Mouse (Mus musculus) kidney, embryonic 15.5 days (tissue): Measurements from ENCODE around the gene Ndufab1. TPM values are rescaled to one million over a fixed set of nuclear protein-coding genes. Genes with fewer than 3 reads are reported as not detected.

Source experiments
- ATAC-seq: fragments of 200-750 bp; cut with Nextera tagmentation; replicated peaks from 2 replicates; pipeline ENCODE4 v1.8.0; 2017; ENCODE audit warnings: moderate TSS enrichment; ENCODE audit not compliant: low FRiP score
- H3K27ac ChIP-seq: fragments of 300-500 bp; sonication (generic); 2 replicates; pipeline ENCODE4 v1.5.1; 2015; ENCODE audit warnings: mild to moderate bottlenecking, inconsistent platforms
- H3K27me3 ChIP-seq: fragments of 300-500 bp; sonication (generic); 2 replicates; pipeline ENCODE4 v1.6.1; 2015; ENCODE audit warnings: inconsistent platforms
- H3K36me3 ChIP-seq: fragments of 300-500 bp; sonication (generic); 2 replicates; pipeline ENCODE4 v1.6.1; 2015; ENCODE audit warnings: inconsistent platforms
- H3K4me1 ChIP-seq: fragments of 300-500 bp; sonication (generic); 2 replicates; pipeline ENCODE4 v1.6.1; 2015; ENCODE audit warnings: inconsistent platforms
- H3K4me2 ChIP-seq: fragments of 300-500 bp; sonication (generic); 2 replicates; pipeline ENCODE4 v1.6.1; 2015; ENCODE audit warnings: moderate library complexity, mild to moderate bottlenecking, inconsistent platforms
- H3K4me3 ChIP-seq: fragments of 300-500 bp; sonication (generic); replicated peaks from 2 replicates; pipeline ENCODE4 v1.5.1; 2015; ENCODE audit warnings: mild to moderate bottlenecking, inconsistent platforms
- H3K9ac ChIP-seq: fragments of 300-500 bp; sonication (generic); 2 replicates; pipeline ENCODE4 v1.6.1; 2015; ENCODE audit warnings: mild to moderate bottlenecking, inconsistent platforms
- H3K9me3 ChIP-seq: fragments of 300-500 bp; sonication (generic); replicated peaks from 2 replicates; pipeline ENCODE4 v1.6.1; 2016; ENCODE audit warnings: inconsistent platforms
- WGBS: fragments of 180-500 bp; shearing (Covaris S2); methylation state at CpG from one replicate; pipeline ENCODE4 v1.1.7; 2015; ENCODE audit warnings: mixed read lengths; 5-methylcytosine and 5-hydroxymethylcytosine counted together
- polyA plus RNA-seq: library from polyadenylated mRNA; unstranded; fragments of >200 nt; fragmentation: Nextera tagmentation; extraction: Ambion mirVana; gene quantifications from 2 replicates; pipeline ENCODE4 v1.2.1, GENCODE M21; 2015

Ndufab1 gene
- polyA plus RNA-seq, 1 experiment from 2014 or later: 703 TPM

DNA sequence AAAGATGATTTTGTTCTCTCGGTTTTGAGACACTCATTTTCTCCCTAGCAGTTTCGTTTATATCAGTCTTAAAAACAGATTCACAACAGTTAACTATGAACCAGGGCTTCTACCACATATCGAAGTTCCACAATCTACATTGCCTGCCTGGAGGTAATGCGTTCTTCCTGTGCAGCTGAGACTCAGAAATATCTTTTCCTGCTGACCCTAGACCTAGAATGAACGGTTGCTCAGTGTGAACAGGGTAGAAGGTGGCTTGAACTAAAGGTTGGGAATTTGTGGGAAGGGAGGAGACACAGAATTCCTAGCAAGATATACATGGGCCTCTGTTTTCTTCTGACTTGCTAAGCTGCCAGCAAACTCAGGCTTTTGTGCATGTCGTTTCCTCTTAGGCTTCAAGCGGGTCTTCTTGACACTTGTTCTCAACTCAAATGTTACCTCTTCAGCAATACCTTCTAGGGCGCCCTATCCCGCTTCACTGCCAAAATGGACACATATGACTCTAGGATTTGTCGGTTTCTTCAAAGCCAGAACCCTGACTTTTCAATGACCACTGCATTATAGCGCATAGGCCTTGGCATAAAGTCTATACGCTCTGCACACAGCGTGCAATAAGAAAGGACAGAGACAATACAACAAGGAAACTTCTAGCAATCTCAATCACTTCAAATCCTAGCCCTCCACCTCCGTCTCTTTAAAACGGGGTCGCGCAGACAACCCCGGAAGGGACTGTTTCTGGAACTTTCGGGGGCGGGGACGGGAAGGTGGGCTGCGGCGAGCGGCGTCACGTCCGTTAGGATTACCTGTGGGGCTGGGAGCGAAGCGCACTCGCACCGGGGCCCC lies 35.4 kb downstream of the Ndufab1 start:
- Histone ChIP-seq H3K36me3 (peaks cover 43% of the 10 kb centered on the region), H3K27me3 (no peaks in the 10 kb centered on the region), H3K27ac (peak overlapping the region; percentile 98), H3K4me3 (peak overlapping the region; percentile 74), H3K4me2 (peak overlapping the region; percentile 70), H3K4me1 (peaks cover 33% of the 10 kb centered on the region), H3K9me3 (no peaks in the 10 kb centered on the region), H3K9ac (peak overlapping the region; percentile 92)
- 16% methylated on average over 31 of the region's 31 CpGs for WGBS
- no peak; the same call in 1 of the 2 replicates for ATAC-seq

DNA sequence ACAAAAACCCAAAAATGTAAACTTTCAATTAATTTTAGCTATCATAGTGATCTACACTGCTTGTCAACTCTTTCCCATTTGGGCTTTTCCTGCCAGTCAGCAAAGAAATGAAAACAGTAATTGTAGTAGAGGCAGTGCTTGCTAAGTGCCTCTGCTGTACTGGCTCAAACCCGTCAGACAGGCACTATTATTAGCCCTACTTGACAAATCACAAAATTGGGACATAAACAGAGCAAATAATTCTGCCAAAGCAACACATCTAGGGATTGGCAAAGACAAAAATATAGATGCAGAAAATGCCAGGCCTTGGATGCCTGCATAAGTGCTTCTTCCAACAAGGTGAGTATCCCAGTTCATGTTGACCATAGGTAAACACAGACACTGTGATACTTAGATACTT lies 36.0 kb downstream of the Ndufab1 start:
- H3K9ac ChIP-seq: no peak overlapping the region
- no peaks in the 10 kb centered on the region for H3K27me3 ChIP-seq
- H3K36me3 ChIP-seq: peaks cover 38% of the 10 kb centered on the region
- WGBS: 67% methylated on average over 1 of the region's 1 CpGs
- no peak for ATAC-seq
- H3K4me3 ChIP-seq: peak overlapping the region; percentile 74
- no peaks in the 10 kb centered on the region for H3K9me3 ChIP-seq
- 0 out of 2 replicates have a peak overlapping the region, but pooled peaks have one; percentile 98 for H3K27ac ChIP-seq
- H3K4me1 ChIP-seq: peaks cover 33% of the 10 kb centered on the region
- H3K4me2 ChIP-seq: peak overlapping the region; percentile 70

DNA sequence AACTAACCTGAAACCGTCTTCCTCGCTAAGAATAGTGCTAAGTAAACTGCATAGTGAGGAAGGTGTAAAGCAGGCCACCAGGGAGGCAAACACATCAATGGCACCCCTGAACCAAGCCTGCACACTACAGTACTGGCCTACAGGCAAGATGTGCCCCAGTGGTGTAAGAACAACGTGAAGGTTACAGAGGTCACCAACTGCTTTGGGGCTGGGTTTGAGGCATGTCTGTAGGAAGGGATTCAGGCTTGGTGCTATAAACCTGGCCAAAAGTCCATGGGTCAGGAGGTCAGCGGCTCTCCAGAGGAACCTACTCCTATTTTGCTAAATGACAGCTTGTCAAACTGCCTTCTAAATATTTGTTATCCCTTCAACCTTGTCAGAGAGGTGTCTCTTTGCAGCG lies 45.1 kb downstream of the Ndufab1 start:
- ATAC-seq: no peak
- H3K4me2 ChIP-seq: no peak overlapping the region
- H3K27me3 ChIP-seq: no peaks in the 10 kb centered on the region
- no peaks in the 10 kb centered on the region for H3K9me3 ChIP-seq
- no peak overlapping the region for H3K9ac ChIP-seq
- H3K4me1 ChIP-seq: no peaks in the 10 kb centered on the region
- WGBS: 74% methylated on average over 5 of the region's 5 CpGs
- H3K36me3 ChIP-seq: peaks cover 72% of the 10 kb centered on the region
- H3K4me3 ChIP-seq: no peak overlapping the region
- no peak overlapping the region for H3K27ac ChIP-seq

GRCm38 (mm10) chr7:122050834-122051233 lies 50.9 kb downstream of the Ndufab1 start:
- no peak overlapping the region for H3K4me2 ChIP-seq
- no peaks in the 10 kb centered on the region for H3K9me3 ChIP-seq
- no peaks in the 10 kb centered on the region for H3K27me3 ChIP-seq
- peaks cover 78% of the 10 kb centered on the region for H3K36me3 ChIP-seq
- ATAC-seq: 0 out of 2 replicates have a peak, but pooled peaks have one; percentile 6
- no peaks in the 10 kb centered on the region for H3K4me1 ChIP-seq
- 0 out of 2 replicates have a peak overlapping the region, but pooled peaks have one; percentile 18 for H3K27ac ChIP-seq
- WGBS: 71% methylated on average over 1 of the region's 1 CpGs
- no peak overlapping the region for H3K4me3 ChIP-seq
- no peak overlapping the region for H3K9ac ChIP-seq

DNA sequence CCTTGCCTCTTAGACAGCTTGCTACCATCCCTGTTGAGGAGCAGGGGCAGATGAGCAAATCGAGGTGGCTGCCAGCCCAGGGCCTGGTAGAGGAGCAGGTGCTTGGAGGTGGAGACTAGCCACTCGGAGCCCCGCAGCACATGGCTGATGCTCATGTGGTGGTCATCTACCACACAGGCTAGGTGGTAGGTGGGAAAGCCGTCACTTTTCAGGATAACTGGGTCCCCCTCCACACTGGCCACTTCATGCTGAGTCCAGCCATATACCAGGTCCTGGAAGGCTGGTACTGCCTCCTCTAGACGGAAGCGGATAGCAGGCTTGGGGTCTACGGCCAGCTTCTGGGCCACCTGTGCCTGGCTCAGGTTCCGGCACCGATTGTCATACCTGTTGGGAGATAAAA lies 53.5 kb downstream of the Ndufab1 start:
- Histone ChIP-seq H3K27me3 (no peaks in the 10 kb centered on the region), H3K9me3 (no peaks in the 10 kb centered on the region), H3K4me3 (no peak overlapping the region), H3K27ac (no peak overlapping the region), H3K36me3 (peaks cover 64% of the 10 kb centered on the region), H3K4me1 (no peaks in the 10 kb centered on the region), H3K9ac (no peak overlapping the region), H3K4me2 (no peak overlapping the region)
- no peak for ATAC-seq
- 96% methylated on average over 9 of the region's 9 CpGs for WGBS

DNA sequence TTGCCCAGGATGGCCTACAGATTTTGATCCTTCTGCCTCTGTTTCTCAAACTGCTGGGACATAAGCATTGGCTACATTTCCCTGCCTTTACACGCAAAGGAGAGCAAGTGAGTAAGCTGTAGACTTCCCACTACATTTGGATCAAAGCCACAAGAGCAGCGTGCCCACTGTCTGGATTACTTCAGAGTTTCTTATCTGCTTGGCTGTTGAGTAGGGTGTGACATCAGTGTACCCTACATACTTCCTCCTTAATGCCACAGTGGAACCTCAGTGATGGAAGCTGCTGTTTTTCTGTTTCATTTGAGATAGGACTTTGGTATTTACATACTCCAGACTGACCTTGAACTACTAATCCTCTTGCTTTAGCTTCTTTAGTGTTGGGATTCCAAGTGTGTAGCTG lies 54.9 kb downstream of the Ndufab1 start:
- Histone ChIP-seq H3K36me3 (peaks cover 69% of the 10 kb centered on the region), H3K4me3 (no peak overlapping the region), H3K9me3 (no peaks in the 10 kb centered on the region), H3K27ac (no peak overlapping the region), H3K9ac (no peak overlapping the region), H3K4me2 (no peak overlapping the region), H3K27me3 (no peaks in the 10 kb centered on the region), H3K4me1 (no peaks in the 10 kb centered on the region)
- no peak for ATAC-seq
- 90% methylated on average over 2 of the region's 2 CpGs for WGBS

GRCm38 (mm10) chr7:122045711-122046110 lies 56.0 kb downstream of the Ndufab1 start:
- Histone ChIP-seq H3K27ac (peak overlapping the region; percentile 52; the same call in 1 of the 2 replicates), H3K4me2 (no peak overlapping the region), H3K4me3 (no peak overlapping the region), H3K36me3 (peaks cover 70% of the 10 kb centered on the region), H3K4me1 (no peaks in the 10 kb centered on the region), H3K9me3 (no peaks in the 10 kb centered on the region), H3K27me3 (no peaks in the 10 kb centered on the region), H3K9ac (no peak overlapping the region)
- WGBS: 86% methylated on average over 1 of the region's 1 CpGs
- no peak for ATAC-seq

GRCm38 (mm10) chr7:122045181-122045634 lies 56.5 kb downstream of the Ndufab1 start:
- ATAC-seq: no peak
- no peaks in the 10 kb centered on the region for H3K9me3 ChIP-seq
- peaks cover 70% of the 10 kb centered on the region for H3K36me3 ChIP-seq
- no peaks in the 10 kb centered on the region for H3K4me1 ChIP-seq
- H3K4me3 ChIP-seq: no peak overlapping the region
- no peaks in the 10 kb centered on the region for H3K27me3 ChIP-seq
- no peak overlapping the region for H3K4me2 ChIP-seq
- H3K9ac ChIP-seq: no peak overlapping the region
- 82% methylated on average over 4 of the region's 4 CpGs for WGBS
- no peak overlapping the region for H3K27ac ChIP-seq

GRCm38 (mm10) chr7:122044106-122044505 lies 57.6 kb downstream of the Ndufab1 start:
- H3K4me3 ChIP-seq: no peak overlapping the region
- H3K4me2 ChIP-seq: no peak overlapping the region
- ATAC-seq: no peak
- H3K4me1 ChIP-seq: no peaks in the 10 kb centered on the region
- H3K27me3 ChIP-seq: no peaks in the 10 kb centered on the region
- 88% methylated on average over 8 of the region's 8 CpGs for WGBS
- peaks cover 73% of the 10 kb centered on the region for H3K36me3 ChIP-seq
- H3K9me3 ChIP-seq: no peaks in the 10 kb centered on the region
- no peak overlapping the region for H3K27ac ChIP-seq
- no peak overlapping the region for H3K9ac ChIP-seq

Other genes with a start within 250 kb of the Ndufab1 start
- 31.9 TPM in 2 replicates for gene Scnn1b, start 236.8 kb downstream of the Ndufab1 start, polyA plus RNA-seq
- gene Cog7, start 120.2 kb downstream of the Ndufab1 start, polyA plus RNA-seq: 29.1 and 29.5 TPM in 2 replicates
- gene Gga2, start 80.7 kb downstream of the Ndufab1 start, polyA plus RNA-seq: 89.4 and 95.4 TPM in 2 replicates
- 65.3 and 66.2 TPM in 2 replicates for gene Ubfd1, start 34.7 kb downstream of the Ndufab1 start, polyA plus RNA-seq
- 18.6 TPM in 2 replicates for gene Ears2, start 34.6 kb downstream of the Ndufab1 start, polyA plus RNA-seq
- gene Palb2, start 31.1 kb upstream of the Ndufab1 start, polyA plus RNA-seq: 18.5 and 20.5 TPM in 2 replicates
- 112 and 118 TPM in 2 replicates for gene Dctn5, start 31.2 kb upstream of the Ndufab1 start, polyA plus RNA-seq
- gene Plk1, start 57.6 kb upstream of the Ndufab1 start, polyA plus RNA-seq: 147 and 150 TPM in 2 replicates
- 0.89 TPM in 1 of 2 replicates, not detected in the other for gene Ern2, start 84.3 kb upstream of the Ndufab1 start, polyA plus RNA-seq
- gene Chp2, start 117.6 kb upstream of the Ndufab1 start, polyA plus RNA-seq: 0.75 and 0.77 TPM in 2 replicates
- gene Prkcb, start 186.9 kb upstream of the Ndufab1 start, polyA plus RNA-seq: 3.4 and 5.9 TPM in 2 replicates